Mouse (Mus musculus) ovary, postnatal 14 days (tissue): Measurements from ENCODE around the gene Cmpk1.

ENCODE experiments used
- DNase-seq: peaks from one replicate; pipeline ENCODE4 v3.0.0; 2022; ENCODE audit warnings: low spot score

Cmpk1 gene

DNA sequence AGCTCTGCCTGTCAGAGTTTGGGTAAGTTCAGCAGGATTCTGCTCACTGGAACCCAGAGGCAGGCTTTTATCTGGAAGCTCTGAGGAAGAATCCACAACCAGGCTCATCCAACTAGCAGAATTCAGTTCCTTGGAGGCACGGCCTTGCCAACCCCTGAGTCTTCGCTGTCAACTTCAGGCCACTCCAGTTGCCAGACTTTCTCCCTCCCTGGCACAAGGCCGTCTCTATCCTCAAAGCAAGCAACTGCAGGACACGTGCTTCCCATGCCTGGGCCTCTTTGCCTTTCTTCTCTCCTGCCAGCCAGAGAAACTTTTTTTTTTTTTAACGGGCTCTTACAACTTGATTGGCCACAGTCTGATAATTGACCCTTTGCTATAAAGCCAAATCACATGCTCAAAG, 42.0 kb downstream of the Cmpk1 start:
- DNase-seq = peak; percentile 7

DNA sequence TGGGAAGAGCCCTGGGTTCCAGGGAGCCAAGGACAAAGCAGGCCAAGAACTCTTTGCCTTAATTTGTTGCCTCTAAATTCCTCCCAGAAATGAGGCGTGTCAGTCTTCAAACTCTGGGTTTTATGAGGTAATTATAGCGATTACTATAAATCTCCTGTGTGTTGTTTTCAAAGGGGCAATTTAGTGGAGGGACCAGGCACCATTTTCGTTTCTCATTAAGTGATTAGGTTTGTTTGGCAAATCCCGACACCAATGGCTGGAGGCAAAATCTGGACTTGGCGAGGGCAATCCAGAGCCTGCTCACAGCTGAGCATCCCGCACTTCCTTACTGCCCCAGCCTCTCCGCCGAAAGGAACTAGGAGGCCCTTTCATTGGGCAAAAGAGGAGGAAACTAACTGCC, 44.5 kb downstream of the Cmpk1 start:
- no peak for DNase-seq

GRCm38 (mm10) chr4:114942112-114942511, 44.9 kb downstream of the Cmpk1 start:
- DNase-seq = no peak

DNA sequence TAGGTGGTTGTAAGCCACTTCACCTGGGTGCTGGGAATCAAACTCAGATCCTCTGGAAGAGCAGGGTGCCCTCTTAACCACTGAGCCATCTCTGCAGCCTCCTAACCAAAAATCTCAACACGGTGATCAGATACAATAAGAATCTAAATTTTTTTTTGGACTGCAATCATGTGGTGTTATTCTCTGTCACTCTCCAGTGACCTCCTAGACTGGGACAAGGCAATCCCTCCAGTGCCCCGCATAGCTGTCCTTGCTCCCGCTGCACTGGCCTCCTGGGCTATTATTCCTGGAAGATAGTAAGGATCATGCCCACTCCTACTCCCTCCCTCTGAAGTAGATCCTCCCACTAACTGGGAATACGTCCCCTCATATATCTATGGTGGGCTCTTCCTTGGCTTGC, 45.7 kb downstream of the Cmpk1 start:
- no peak for DNase-seq

- no peak for DNase-seq
These were observed 48.8 kb downstream of the Cmpk1 start for GRCm38 (mm10) chr4:114938248-114938647.

GRCm38 (mm10) chr4:114937459-114938047, 49.5 kb downstream of the Cmpk1 start:
- no peak for DNase-seq

- DNase-seq = no peak
These were observed 52.9 kb downstream of the Cmpk1 start for GRCm38 (mm10) chr4:114934188-114934587.

DNA sequence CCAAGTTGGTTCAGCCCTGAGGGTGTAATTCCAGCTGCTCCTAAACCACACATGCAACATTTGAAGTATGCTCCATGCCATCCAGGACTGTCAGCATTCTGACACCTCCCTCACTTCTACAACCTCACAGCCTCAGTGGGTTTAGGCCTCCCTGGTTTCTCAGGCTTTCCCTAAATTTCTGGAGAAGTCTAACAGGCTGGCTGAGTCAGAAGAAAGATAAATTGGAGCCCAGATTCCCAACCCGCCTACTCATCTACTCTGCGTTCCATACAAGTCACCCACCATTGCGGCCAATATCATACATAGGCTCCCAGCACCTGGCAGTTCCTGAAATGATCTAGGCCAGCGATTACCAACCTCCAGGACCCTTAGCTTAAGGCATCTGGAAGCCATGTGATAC, 54.3 kb downstream of the Cmpk1 start:
- no peak for DNase-seq

DNA sequence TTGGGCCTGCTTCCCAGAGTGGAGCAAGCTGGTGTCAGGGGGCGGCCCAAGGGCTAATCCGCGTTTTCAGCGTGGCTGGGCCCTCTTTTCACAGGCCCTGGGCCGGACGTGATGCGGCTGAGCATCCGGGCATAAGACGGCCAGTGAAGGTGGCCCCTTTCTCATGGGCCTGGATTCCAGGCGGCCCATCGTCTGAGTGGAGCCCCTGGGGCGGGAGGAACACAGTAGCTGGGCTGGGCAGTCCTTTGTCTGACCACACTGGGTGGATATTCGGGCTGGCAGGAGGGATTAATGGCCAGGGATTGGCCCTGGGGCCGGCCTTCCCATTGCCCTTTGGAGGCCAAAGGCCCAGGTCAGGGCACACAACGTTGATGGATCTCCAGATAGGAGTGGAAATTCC, 57.9 kb downstream of the Cmpk1 start:
- DNase-seq = no peak

- no peak for DNase-seq
These were observed 61.1 kb downstream of the Cmpk1 start, which contains the start of gene Foxe3 for GRCm38 (mm10) chr4:114925917-114926312. Gene Foxe3 (minus strand): TSS chr4:114926013.

DNA sequence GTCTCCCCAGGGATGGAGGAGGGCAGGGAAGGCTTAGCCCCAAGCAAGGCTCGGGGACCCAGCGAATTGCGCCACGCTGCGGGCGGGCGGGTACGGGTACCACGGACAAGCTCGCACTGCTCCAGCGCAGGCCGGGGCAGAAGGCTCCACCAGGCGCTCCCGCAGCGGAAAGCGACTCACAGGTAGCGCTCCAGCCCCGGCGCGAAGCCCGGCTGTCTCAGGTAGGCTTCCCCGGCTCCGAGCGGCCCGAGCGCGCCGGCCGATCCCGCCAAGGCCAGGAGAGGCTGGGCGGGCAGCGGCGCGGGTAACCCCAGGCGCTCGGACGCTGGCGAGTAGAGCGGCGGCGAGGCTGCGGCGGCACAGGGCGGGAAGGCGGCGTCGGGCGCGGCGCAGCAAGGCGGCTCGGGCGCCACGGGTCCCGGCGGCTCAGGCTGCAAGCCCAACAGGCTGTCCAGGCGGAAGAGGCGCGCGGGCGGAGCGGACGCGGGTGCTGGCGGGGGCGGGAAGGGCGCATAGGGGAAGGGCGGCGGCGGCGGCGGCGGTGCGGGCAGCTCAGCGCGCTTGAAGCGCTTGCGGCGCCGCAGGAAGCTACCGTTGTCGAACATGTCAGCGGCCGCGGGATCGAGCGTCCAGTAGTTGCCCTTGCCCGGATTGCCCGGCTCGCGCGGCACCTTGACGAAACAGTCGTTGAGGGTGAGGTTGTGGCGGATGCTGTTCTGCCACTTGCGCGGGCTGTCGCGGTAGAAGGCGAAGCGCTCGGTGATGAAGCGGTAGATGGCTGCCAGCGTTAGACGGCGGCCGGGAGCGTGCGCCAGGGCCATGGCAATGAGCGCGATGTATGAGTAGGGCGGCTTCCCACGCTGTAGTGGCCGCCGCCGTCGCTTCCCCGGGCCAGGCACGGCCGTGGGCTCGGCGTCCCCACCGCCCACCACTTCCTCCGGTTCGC, 61.8 kb downstream of the Cmpk1 start:
- no peak for DNase-seq

DNA sequence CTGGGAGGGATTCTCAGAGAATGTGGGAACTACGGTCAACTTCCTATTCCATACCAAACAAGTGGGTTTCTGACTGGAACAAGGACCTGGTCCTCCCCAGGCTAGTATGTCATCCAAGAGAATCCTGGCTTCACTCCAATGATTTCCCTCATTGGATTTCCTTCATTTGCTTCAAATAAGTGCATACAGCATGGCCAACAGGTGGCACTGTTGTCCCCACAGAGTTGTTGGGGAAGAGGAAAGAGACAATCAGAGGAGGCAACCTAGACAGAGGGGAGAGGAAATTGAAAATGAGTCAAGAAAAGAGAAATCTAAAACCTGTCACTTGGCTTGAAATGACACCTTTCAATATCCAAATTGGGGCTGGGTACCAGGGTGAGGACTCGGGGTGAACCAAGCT, 70.0 kb downstream of the Cmpk1 start:
- no peak for DNase-seq

DNA sequence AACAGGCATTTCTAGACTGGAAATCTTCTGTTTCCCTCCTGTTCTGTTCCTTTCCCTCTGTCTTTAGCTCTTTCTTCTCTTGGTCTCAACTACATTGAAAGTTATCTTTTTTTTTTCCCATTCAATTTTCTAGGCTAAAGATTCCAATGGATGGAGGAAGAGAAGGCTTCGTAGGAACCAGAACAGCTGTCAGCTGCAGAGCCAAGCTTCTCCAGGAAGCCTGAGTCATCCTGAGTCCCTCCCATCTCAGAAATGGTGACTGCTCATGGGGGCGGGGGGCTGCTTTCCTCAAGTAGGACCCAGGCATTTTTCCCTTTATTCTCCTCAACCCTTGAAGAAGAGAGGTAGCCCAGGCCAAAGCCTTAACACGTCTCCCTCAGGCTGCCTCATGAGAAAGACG, 71.0 kb downstream of the Cmpk1 start:
- DNase-seq = no peak

DNA sequence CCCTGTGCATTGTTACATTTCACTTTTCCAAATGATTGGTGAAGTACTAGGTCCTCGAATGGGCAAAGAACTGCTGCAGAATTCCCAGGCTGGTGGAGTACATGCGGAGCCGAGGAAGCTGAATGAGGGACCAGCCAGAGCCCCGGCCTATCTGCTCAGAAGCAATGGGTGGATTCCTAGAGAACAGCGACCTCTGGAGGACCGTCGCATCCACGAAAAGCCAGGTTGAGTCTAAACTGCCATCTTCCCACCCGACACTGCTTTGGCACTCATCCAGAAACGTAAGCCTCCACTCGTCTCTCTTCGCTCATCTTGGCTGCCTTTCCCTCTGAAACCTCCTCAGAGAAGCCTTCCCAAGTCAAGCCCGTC, 73.5 kb downstream of the Cmpk1 start:
- peak; percentile 38 for DNase-seq

DNA sequence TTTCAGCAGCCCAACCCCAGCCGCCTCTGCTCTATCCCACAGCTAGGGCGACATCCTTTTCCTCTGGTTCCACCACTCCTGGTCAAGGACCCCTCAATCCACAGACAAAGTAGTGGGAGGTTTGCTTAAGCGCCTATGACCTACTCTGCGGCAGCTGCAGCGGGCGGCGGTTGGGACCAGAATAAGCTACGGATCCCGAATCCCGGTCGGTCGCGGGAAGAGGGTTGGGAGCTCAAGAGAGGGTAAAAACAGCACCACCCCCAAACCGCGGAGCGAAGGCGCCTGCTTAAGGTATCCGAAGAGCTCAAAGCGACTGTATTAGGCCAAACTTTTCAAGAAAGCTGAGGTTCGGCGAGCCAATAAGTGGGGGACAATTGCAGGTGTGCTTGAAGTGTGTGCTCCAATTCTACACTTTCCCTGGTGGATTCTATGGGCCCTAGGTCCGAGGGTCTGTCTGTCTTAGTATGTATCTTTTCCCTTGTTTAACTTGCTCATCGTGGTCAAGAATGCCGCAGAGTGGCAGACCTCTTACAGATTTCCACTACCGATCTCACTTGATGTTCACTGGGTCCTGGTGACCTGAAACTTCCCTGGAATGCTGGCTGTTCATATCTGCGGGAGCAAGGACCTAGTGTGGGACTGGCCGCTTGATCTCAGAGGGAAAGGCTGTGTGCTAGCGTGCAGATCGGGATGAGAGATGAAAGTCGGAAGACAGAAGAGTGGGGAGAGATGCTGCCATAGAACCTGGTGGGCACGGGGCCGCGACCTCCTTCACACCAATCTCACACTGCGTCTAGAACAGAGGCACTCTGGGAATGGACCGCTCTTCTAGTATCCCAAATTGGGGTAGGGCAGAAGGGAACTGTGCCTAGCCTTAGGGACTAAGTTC, 74.1 kb downstream of the Cmpk1 start:
- DNase-seq = no peak

GRCm38 (mm10) chr4:114909602-114910484, 77.2 kb downstream of the Cmpk1 start:
- DNase-seq = peak; percentile 15
